Mouse (Mus musculus): ENCODE results near the gene Rsf1.
A peak's percentile ranks its signal among the peaks of the same experiment; 100 is the strongest.

The Rsf1 gene

GRCm38 (mm10) chr7:97723646-97724538, 144.2 kb downstream of the Rsf1 start:
- DNase-seq (ENCODE audit: inconsistent age in 2 of 2, low spot score in 1 of 2), result no peak

GRCm38 (mm10) chr7:97725401-97725800, 145.7 kb downstream of the Rsf1 start:
- no peak for DNase-seq (ENCODE audit: inconsistent age in 2 of 2, low spot score in 1 of 2)

GRCm38 (mm10) chr7:97726080-97726479, 146.4 kb downstream of the Rsf1 start:
- no peak for DNase-seq (ENCODE audit: inconsistent age in 2 of 2, low spot score in 1 of 2)

- no peak for DNase-seq (ENCODE audit: inconsistent age in 2 of 2, low spot score in 1 of 2)
Observed at GRCm38 (mm10) chr7:97726778-97727177, 147.1 kb downstream of the Rsf1 start.

- DNase-seq (ENCODE audit: inconsistent age in 2 of 2, low spot score in 1 of 2), result no peak
Observed at GRCm38 (mm10) chr7:97728666-97729614, 149.3 kb downstream of the Rsf1 start.

GRCm38 (mm10) chr7:97730427-97730826, 150.7 kb downstream of the Rsf1 start:
- no peak for DNase-seq (ENCODE audit: inconsistent age in 2 of 2, low spot score in 1 of 2)

GRCm38 (mm10) chr7:97733606-97734005, 153.9 kb downstream of the Rsf1 start:
- DNase-seq (ENCODE audit: inconsistent age in 2 of 2, low spot score in 1 of 2), result no peak

- no peak for DNase-seq (ENCODE audit: inconsistent age in 2 of 2, low spot score in 1 of 2)
Observed at GRCm38 (mm10) chr7:97735021-97735420, 155.3 kb downstream of the Rsf1 start.

- no peak for DNase-seq (ENCODE audit: inconsistent age in 2 of 2, low spot score in 1 of 2)
Observed at GRCm38 (mm10) chr7:97735886-97736420, 156.3 kb downstream of the Rsf1 start.

GRCm38 (mm10) chr7:97737256-97737637, 157.6 kb downstream of the Rsf1 start:
- no peak for DNase-seq (ENCODE audit: inconsistent age in 2 of 2, low spot score in 1 of 2)

GRCm38 (mm10) chr7:97737638-97738456, 158.2 kb downstream of the Rsf1 start, which contains the start of gene Aqp11:
Gene Aqp11 (minus strand): TSS chr7:97738289.
- DNase-seq (ENCODE audit: inconsistent age in 2 of 2, low spot score in 1 of 2), result peak; percentile 95 to 97

GRCm38 (mm10) chr7:97740948-97741347, 161.3 kb downstream of the Rsf1 start:
- peak; percentile 86 to 89 for DNase-seq (ENCODE audit: inconsistent age in 2 of 2, low spot score in 1 of 2)

- no peak for DNase-seq (ENCODE audit: inconsistent age in 2 of 2, low spot score in 1 of 2)
Observed at GRCm38 (mm10) chr7:97741756-97742291, 162.1 kb downstream of the Rsf1 start.
